Mouse (Mus musculus): Measurements from ENCODE around the gene Trim69. TPM values are rescaled to one million over a fixed set of nuclear protein-coding genes. Genes with fewer than 3 reads are reported as not detected.
A peak's percentile ranks its signal among the peaks of the same experiment; 100 is the strongest.

Trim69 gene
- total RNA-seq, 2 experiments from 2014 or later = not detected

DNA sequence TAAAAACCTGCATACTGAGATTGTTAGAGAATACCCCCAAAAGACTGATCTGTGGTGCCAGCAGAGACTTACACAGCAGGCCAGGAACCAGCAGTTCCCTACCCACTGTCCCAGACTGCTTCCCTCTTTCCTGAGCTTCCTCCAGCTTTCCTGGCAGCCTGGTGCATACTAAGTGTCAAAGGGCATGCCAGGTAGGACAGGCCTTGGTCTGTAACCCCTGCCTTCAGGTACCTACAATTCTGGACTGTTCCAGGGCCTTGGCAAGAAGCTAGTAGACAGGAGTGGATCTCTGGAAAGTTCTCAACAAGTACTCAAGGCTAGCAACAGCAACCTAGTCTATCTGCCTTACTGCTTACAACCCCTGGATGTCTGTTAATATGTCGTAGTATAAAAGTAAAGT, 9.3 kb upstream of the Trim69 start:
- ATAC-seq (replicated peaks; ENCODE audit: poor library complexity, severe bottlenecking) = no peak

DNA sequence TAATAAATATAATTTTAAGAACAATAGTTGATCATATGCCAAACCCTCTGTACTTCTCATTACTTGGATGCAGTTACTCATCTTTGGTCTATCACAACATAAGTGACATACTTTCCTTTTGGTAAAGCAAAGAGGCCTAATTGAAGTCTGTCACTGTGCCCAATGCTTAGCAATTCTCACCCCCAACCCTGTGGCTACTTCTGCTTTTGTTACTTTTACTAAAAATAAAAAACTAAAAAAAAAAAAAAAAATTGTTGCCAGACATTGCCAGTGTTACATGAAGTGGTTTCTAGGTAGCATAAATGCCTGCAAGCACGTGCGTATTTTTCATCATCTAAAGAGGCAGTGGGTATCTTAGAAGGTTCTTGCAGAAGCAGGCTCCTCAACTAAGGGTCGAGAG, 7.7 kb upstream of the Trim69 start:
- peak; percentile 9; the same call in 1 of the 2 replicates for ATAC-seq (replicated peaks; ENCODE audit: poor library complexity, severe bottlenecking)

DNA sequence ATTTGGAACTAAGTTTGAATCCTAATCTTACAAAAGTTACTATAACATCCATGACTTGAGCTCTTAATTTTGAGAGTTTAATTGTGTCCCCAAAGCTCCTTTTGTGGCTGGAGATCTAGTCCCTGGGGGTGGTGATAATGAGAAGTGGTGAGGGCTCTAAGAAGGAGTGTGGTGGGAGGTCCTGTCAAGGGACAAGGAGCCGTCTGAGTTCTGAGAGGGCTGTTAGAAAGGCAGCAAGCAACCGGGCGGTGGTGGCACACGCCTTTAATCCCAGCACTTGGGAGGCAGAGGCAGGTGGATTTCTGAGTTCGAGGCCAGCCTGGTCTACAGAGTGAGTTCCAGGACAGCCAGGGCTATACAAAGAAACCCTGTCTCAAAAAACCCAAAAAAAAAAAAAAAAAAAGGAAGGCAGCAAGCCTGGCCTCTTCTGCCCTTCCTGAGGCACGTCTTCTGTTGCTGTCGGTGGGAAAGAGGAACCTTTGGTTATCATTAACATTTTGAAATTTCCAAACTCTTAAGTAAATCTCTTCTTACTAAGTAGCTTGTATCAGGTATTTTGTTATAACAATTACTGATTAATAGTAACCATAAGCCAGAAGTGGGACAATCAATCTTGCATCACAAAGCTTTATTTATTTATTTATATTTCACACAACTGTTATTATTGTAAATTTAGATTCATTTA, 6.7 kb upstream of the Trim69 start:
- peak; percentile 47 for ATAC-seq (replicated peaks; ENCODE audit: poor library complexity, severe bottlenecking)

DNA sequence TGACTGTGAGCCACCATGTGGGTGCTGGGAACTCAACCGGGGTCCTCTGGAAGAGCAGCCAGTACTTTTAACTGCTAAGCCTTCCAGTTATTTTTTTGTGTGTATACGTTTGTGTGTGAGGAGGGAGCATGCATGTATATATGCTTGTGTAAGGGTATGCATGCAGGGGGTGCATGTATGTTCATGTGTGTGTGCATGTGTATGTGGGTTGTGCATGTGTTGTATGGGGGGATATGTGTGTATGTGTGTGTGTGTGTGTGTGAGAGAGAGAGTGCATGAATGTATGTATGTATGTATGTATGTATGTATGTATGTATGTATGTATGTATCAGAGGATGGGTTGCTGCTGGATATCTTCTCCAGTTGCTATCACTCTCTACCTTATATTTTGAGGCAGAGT, 6.0 kb upstream of the Trim69 start:
- no peak for ATAC-seq (replicated peaks; ENCODE audit: poor library complexity, severe bottlenecking)

DNA sequence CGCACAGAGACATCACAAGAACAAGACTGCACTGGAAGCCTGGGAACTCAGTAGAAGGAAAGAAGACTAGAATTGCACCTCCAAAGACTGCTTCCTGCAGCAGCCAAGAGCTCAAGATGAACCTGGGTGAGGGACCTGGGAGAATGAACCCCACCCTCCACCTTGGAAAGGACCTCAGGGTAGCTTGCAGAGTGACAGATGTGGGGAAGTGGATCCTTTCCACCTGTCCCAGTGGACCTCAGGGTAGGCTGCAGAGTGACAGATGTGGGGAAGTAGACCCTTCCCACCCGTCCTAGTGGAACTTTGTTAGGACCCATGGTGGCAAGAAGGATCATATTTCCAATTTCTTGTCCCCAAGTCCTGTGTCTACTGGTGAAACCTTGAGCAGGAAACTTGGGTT, 5.2 kb upstream of the Trim69 start:
- ATAC-seq (replicated peaks; ENCODE audit: poor library complexity, severe bottlenecking) = no peak

DNA sequence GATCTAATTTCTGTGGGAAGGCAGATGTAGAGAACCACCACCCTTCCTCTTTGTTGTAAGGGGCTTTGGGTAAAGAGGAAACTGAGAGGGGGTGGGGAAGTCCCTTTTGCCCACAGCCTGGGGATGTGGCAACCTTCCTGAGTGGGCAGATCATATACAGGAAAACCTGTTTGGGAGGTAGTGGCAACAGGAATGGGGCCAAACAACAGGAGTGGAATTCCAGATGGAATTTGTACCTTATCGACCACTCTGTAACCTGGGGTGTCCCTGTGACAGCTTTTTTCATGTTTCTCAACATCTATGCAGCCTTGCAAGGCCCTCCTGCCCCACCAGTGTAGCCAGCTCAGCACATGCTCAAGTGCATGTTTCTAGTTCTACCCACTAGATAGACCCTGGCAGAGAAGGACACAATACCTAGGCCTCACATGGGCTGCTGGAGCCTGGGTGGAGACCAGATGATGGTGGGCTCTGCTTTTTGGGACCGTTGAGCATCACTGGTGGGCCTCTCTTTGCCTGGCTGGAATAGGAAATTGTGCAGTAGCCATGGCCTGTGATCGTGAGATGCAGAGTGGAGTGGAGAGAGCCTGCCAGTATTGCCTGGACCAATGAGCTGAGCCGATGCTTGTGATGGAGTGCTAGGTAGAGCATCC, 4.3 kb upstream of the Trim69 start:
- peak; percentile 81 for ATAC-seq (replicated peaks; ENCODE audit: poor library complexity, severe bottlenecking)

DNA sequence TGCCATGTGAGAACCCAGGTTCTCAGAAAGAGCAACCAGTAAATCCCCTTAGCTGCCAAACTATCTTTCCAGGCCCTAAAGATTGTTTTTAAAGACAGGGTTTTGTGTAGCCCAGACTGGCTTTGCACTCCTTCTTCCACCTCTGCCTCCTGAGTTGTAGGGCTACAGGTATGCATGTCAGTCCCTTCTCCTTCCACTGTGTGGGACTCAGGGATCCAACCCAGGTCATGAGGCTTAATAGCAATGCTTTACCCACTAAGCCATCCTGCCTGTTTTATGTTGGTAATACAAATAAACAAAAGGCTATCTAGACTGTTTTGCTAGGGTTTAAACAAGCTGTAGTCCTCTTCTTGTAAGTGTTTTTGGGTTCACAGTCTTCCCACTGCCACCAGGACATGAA, 2.9 kb upstream of the Trim69 start:
- ATAC-seq (replicated peaks; ENCODE audit: poor library complexity, severe bottlenecking) = no peak

DNA sequence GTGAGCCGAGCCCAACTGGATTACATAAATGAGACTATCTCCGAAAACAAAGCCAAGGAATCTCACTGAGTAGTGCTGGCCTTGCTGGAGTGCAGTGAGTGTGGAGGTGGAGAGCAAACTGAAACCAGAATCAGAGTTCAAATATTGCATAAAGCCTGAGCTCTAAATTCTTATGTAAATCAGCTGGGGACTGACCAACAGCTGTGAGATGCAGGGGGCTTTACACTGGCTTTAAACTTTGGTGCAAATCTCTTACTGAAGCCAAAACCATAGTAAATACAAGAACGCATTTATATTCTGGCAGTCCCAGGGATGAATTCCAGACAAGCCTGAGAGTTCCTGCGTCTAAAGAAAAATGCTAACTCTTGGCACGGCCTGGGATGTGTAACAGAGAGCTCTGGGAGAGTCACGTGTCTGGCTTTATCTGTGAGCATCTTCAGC, 2.1 kb upstream of the Trim69 start:
- ATAC-seq (replicated peaks; ENCODE audit: poor library complexity, severe bottlenecking) = no peak

DNA sequence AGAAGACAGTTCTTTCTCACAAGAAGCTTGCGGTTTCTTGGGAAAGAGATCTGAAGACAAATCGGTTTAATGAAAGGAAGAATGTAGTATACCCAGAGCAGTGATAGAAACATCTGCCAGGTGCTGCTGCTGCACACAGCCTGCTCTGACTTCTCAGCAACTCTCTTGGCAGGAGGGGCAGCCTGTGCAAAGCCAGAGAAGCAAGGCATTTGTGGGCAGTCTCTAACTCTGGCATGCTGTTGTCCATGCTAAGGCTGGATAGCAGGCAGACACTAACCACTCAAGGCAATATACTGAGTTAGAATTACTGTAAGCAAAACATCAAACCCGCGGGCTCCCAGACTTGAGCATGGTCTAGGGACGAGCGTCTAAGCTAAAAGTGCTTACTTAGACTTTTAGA, 833 bp upstream of the Trim69 start:
- ATAC-seq (replicated peaks; ENCODE audit: poor library complexity, severe bottlenecking) = no peak

DNA sequence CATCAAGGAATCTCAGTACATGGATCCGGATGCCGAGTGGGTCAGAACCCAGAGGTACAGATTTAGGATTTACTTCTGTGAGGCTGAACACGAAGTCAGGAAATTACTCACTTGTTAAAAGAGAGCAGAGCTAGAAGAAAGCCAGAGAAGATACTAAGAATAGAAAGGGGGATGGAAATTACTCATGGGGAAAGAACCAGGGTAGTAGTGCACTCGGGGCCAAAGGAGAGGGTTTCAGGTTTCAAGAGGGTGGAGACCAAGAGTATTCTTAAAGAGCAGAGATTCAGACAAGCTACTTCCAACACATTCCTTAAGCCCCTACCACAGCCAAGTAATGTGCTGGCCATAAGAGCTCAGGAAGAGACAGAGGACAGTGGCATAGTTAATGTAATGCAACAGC, 1.0 kb downstream of the Trim69 start:
- no peak for ATAC-seq (replicated peaks; ENCODE audit: poor library complexity, severe bottlenecking)

DNA sequence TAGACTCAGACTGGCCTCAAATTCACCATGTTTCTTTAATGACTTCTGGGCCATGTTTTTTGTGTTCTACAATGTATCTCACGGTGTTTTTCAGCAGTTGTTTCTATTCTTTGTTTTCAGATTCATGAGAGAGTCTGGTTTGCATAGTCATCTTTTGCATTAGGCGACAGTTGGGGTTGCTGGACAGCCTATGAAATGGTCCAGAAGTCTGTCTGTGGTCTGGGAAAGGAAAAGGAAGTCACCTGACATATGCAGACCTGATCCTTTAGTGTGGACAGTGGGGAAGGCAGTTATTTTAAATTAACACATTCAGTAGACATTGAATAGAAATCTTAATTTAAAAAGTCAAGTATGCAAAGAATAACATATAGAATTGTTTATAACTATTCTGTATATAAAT, 2.0 kb downstream of the Trim69 start:
- ATAC-seq (replicated peaks; ENCODE audit: poor library complexity, severe bottlenecking) = 0 out of 2 replicates have a peak, but pooled peaks have one; percentile 19

DNA sequence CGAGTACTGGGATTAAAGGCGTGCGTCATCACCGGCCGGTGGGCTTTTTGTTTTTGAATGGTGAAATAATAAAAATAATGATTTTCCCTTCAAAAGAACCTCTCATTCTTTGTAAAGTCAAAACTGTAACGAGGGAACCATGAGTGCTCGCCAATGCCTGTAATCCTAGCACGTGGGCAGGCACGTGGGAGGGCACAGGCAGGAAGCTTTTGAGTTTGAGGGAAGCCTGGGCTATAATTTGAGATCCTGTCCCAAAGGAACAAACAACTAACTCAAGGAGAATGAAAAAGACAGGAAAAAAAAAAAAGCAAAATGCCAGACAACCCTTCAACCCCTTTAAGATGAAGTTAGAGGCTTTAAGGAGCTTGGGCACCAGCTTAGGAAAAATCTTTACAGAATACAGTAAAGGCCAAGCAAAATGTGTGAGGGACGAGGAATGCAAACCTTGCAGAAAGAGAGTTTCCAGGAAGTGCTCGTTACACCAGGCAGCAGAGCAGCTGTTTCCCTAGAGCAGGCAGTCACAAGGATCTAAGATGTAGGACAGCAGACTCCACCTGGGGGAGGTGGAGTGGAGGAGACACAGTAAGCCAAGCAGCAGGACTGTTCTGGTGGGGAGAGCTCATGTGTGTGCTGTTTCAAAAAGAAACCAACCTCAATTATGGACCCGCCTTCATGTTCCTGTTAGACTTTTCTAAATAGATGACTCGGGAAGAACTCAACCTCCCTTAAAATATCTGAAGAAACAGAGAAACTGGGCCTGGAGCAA, 3.1 kb downstream of the Trim69 start:
- peak; percentile 41 for ATAC-seq (replicated peaks; ENCODE audit: poor library complexity, severe bottlenecking)

DNA sequence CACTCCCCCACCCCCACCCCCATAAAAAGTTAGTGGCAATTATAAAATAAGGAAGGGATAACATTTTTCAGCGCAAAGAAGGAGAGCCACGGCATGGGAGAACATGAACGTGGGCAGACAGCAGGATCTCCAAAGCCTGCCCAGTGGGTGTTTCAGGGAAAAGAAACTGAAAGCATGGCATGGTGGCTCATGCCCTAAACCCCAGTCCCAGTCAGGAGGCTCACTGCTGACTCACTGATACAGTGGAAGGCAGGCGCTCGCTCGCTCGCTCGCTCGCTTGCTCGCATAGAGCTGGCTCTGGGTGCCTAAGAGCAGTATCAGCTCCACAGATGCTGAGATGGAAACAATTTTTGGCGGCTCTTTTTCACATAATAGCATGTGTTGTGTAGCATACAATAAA, 3.8 kb downstream of the Trim69 start:
- ATAC-seq (replicated peaks; ENCODE audit: poor library complexity, severe bottlenecking) = peak; percentile 88

DNA sequence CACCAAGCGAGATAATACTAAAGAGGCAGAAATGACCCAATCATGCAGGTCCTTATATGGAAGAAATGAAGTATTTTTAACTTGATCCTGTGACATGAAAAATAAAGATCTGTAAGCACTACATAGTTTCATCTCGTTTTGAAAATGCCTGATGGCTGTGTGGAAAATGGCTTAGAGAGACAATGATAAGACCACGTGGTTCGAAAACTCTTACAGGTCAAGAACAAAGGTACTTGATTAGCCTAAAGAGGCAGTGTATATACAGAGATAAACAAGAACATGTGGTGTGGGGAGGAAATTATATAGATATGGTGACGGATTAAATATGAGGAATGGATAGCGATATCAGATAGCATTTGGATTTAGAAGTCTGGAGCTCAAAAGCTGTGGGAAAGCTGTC, 10.8 kb downstream of the Trim69 start:
- no peak for ATAC-seq (replicated peaks; ENCODE audit: poor library complexity, severe bottlenecking)

DNA sequence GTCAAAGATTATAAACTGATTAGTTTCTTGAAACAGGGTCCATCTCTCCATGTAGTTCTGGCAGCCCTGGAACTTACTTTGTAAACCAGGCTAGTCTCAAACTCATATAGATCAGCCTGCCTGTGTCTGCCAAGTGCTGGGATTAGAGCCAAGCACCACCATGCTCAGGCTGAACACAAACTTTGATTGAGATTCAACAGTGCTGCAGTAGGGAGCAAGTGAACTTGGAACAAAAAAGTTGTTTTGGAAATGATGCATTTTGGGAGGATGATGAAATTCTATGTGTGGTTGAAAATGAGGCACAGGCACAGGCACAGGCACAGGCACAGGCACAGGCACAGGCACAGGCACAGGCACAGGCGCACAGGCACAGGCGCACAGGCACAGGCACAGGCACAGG, 11.7 kb downstream of the Trim69 start:
- no peak for ATAC-seq (replicated peaks; ENCODE audit: poor library complexity, severe bottlenecking)

DNA sequence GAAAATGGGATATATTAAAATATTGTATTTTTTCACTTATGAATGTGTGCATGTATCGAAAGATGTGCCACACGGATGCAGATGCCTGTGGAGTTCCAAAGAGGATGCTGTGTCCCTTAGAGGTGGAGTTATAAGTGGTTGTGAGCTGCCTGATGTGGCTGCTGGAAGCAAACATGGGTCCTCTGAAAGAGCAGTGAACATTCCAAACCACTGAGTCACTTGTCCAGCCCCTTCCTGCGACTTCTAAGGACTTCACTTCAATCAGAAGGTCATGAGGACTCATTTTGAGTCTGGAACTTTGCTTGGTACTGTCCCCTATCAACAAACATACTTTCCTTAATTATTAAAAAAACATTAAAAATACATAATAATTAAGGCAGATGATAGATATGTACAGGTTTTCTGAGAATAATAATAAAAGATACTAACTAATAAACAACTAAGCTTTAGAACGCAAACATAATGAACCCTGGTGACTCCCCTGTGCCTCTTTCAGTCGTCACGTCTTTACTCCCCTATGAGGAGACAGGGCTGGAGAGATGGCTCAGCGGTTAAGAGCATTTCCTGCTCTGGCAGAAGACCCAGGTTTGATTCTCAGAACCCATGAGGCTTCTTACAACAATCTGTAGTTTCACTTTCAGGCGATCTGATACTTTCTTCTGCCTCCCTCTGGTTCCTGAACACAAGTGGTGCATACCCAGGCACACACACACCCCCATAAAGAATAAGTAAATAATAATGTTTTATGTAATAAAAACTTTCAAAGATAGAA, 19.7 kb downstream of the Trim69 start:
- ATAC-seq (replicated peaks; ENCODE audit: poor library complexity, severe bottlenecking) = peak; percentile 23; the same call in 1 of the 2 replicates

DNA sequence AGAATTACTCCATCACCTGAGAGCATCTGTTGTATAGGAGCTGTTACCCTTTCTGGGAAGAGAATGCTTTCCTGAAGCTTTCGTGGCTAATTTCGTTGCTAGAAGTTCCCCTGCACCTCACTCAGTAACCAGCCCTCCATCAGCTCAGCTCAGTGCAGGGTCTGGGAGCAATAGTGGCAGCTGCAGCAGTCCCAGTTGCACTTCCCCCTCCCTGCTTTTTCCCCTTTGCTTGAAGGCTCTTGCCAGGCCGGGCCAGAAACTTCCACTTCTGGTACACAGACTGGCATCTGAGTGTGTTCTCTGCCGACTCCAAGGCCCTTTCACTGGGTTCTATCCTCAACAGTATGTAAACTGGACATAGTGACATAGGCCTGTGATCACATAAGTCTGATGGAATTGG, 24.6 kb downstream of the Trim69 start:
- ATAC-seq (replicated peaks; ENCODE audit: poor library complexity, severe bottlenecking) = peak; percentile 88

DNA sequence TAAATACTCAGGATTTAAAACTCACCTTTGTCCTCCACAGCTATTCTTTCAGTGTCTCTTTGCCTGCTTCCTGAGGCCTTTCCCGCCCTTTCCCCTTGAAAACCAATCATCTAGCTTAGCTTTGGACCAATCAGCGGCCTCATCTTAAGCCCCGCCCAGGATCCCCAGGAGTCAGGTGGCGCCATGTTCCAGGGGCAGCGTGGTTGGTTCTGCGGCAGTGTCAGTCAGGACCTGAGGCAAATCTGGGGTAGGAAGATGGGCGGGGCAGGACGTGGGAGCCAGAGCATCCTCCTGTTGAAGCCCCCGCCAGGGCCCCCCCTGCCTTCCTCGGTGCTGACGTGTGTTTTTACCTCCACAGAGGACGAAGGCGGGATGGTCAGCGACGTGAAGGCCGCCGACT, 25.6 kb downstream of the Trim69 start, which contains the start of the genes Patl2 and Terb2:
Gene Patl2 (minus strand): TSS at position 84 of the 400 bp plus-strand sequence.
Gene Terb2 (plus strand): TSS at position 167 of the 400 bp plus-strand sequence.
- ATAC-seq (replicated peaks; ENCODE audit: poor library complexity, severe bottlenecking) = no peak

DNA sequence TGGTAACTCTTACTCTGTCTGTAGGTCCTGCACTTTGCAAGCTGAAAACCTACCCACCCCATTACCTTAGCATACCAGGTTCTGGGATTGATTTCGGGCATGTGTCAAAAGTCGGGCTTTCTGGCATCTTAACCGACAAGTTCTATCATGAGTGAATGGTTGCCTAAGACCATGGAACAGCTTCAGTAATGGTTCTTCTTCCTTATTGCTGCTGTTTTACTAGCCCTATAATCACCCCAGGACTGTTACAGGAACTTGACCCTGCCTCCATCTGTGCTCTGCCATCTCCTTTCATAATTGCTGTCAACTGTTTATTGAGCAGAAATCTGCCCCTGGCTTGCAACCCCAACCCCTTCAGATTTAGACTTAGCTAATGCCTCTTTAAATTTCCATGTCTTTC, 26.3 kb downstream of the Trim69 start:
- no peak for ATAC-seq (replicated peaks; ENCODE audit: poor library complexity, severe bottlenecking)

DNA sequence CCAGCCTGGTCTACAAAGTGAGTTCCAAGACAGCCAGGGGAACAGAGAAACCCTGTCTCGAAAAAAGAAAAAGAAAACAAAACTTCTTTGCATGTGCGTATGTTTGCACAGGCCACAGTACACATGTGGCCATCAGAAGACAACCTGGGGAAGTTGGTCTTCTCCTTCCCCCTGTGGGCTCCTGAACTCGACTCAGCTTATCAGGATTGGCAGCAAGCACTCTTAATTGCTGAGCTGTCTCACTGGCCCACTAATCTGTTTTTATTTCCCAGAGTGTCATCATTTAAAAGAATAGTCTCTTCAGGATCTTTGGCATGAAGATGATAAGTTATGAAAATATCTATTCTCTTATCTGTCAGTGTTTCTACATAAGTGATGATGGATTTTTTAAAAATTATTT, 31.3 kb downstream of the Trim69 start:
- ATAC-seq (replicated peaks; ENCODE audit: poor library complexity, severe bottlenecking) = no peak
